Mouse (Mus musculus): ENCODE data around the gene Pou2f2.
"Not testable (repeated sequence)": the region's sequence is repeated elsewhere in the genome, so short reads cannot be mapped to it uniquely, and the experiment has no call there.

Pou2f2 gene

DNA sequence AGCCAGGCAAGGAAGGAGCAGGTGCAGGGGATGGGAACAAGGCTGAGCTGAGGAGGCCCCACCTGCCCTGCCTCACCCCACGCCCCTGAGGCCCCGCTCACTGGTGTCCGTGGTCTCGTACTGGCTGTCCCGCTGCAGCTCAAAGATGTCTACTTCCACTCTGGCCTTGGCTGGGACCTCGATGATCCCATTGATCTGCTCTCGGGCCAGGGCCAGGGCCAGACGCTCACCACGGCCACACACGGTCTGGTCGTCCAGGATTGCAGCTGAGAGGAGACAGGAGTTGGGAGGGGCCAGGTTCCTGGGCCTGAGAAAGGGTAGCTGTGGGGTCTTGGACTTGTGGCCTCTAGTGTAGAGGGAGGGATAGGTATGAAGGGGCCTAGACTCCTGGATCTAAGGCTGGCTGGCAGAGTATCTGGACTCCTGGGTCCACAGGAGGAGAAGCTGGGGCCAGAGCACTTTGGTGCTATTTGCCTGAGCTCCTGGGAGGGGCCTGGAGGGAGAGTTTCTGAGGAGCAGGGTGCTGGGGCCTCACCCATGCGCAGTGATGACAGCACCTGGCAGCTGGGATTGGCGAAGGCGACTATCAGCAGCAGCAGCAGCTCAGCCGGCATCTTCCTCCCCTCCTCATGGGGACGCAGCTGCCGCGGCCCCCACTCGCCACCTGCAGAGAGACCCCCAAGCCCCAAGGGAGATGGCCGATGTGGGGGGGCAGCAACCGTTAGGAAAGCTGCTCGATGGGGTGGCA, 111.4 kb downstream of the Pou2f2 start:
- in situ Hi-C loops (cut with MboI, MseI), result no loop called here

DNA sequence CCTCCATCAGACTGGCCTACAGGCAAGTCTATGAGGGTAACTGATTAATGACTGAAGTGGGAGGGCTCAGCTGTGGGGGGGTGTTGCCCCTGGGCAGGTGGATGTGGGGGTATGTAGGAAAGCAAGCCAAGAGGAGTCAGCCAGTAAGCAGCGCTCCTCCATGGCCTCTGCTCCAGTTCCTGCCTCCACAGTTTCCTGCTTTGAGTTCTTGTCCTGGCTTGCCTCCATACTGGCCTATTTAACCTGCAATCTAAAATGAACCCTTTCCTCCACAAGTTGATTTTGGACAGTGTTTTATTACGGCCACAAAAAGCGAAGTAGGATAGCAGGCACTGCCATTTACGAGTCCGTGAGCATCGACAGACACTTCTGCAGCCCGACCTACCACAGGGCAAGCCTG, 112.2 kb downstream of the Pou2f2 start:
- in situ Hi-C loops (cut with MboI, MseI), result no loop called here

GRCm38 (mm10) chr7:25063900-25064299, 115.6 kb downstream of the Pou2f2 start:
- in situ Hi-C loops (cut with MboI, MseI), result no loop called here

- in situ Hi-C loops (cut with MboI, MseI), result no loop called here
Measured at GRCm38 (mm10) chr7:25063346-25063745, 116.2 kb downstream of the Pou2f2 start.

DNA sequence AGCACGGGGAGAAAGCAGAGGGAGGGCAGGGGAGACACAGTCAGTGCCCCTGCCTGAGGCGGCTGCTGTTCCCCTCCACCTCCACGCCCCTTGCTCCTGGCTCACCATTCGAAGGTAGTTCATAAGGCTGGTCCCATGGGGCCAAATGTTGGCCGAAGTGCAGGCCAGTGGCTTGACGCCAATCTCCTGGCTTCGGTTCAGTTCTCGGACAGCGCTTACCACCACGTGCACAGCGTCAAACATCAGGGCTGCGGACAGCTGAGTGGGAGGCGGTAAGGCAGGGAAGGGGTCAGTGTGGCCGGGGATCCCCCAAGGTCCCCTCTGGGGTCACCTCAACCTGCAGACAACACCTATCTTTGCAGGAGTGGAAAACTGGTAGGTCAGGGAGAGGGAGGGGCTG, 120.7 kb downstream of the Pou2f2 start:
- in situ Hi-C loops (cut with MboI, MseI), result no loop called here

DNA sequence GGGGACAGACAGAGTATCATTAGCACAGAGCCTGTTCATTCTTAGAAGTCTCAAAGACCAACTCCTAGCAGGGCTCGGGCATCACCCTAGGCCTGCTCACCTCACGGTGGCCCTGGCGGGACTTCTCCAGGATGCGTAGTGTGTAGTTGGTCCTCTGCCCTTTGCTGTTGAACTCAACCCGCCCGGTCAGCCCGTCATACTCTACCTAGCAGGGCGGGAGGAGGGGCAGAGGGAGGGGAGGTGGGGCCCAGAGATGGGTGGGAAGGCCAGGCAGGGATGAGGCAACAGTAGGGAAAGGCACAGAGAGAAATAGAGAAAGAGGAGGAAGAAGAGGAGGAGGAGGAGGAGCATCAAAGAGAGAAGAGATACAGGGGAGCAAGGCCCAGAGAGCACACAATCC, 121.1 kb downstream of the Pou2f2 start:
- in situ Hi-C loops (cut with MboI, MseI), result no loop called here

DNA sequence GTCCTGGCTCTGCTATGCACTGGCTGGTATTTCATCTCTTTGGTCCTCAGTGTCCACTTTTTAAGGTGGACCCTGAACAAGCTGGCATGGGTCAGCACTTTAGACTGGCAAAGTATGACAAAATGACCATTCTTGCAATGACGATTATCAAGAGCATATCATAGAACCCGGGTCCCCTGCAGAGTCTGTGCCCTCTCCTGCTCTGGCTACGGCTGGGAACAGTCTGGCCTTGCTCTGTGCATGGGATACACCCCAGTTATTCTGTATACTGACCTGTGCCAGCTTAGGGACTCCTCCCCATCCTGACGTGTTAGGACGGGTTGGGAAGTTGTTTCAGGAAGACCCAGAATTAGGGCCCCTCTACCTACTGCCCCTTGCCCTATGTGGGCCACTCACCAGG, 121.6 kb downstream of the Pou2f2 start:
- in situ Hi-C loops (cut with MboI, MseI), result no loop called here

- in situ Hi-C loops (cut with MboI, MseI), result no loop called here
Measured at GRCm38 (mm10) chr7:25056951-25057350, 122.6 kb downstream of the Pou2f2 start.

DNA sequence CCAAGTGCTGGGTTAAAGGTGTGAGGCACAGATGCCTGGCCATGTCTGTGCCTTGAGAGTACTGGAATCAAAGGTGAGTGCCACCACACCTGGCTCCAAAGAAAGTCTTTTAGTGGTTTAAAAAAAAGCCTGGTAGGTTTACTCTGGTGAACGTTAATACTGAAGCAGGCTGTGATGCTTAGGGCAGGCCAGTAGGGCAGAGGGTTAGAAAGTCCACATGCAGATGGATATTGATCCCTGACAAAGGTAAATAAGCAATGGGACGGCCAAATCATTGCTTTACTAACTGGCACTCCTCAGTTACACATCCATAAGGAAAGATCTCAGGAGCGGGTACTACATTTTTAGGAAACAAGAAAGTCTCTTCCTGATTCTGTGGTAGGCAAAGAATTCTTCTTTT, 126.9 kb downstream of the Pou2f2 start:
- in situ Hi-C loops (cut with MboI, MseI), result no loop called here

- in situ Hi-C loops (cut with MboI, MseI), result no loop called here
Measured at GRCm38 (mm10) chr7:25049295-25049930, 130.1 kb downstream of the Pou2f2 start.

DNA sequence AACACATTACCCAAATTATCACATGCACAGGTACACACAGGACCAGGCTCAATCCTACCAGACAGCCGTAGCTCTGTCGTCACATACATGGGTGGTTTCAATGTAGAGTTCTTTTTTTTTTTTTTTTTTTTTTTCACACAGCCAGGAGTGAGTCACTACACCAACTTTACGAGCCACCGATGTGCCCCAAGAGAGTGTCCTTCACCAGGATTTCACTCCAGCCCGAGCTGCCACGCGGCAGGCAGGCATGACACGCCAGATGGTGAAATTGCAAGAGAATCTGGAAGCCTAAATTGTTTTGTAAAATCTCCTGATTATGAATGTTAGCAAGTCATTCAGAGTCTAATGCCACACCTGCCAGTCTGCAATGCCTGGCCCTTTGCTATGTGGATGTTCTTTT, 132.2 kb downstream of the Pou2f2 start:
- in situ Hi-C loops (cut with MboI, MseI), result no loop called here

- in situ Hi-C loops (cut with MboI, MseI), result not testable (repeated sequence)
Measured at GRCm38 (mm10) chr7:25044599-25044998, 134.9 kb downstream of the Pou2f2 start.

GRCm38 (mm10) chr7:25041921-25042320, 137.6 kb downstream of the Pou2f2 start:
- in situ Hi-C loops (cut with MboI, MseI), result no loop called here
